ENCODE assay signal across 13 mouse cellular contexts in genomic region chr5:64676214-64676945, GRCm38 (mm10).
A peak's percentile ranks its signal among the peaks of the same experiment; 100 is the strongest.
DNase-seq lines count a peak whose midpoint lies in the region; ATAC-seq lines count a peak whose summit lies in the region.
"Had no signal": no experiment of that assay in that cellular context is flagged by ENCODE, and none has a peak within 500 bp of the region (broad histone marks: within the 10 kb centered on the region; RNA-seq: fewer than 3 reads in every experiment).

No protein-coding gene starts in this region.

- intact Hi-C loops in heart, postnatal 14 days (cut with DNase I) = no loop called here

- DNase-seq in liver = no peak
- DNase-seq in CD8-positive naive resting alpha-beta T cell, adult 2 months (ENCODE audit: low read depth in 2 of 2, low spot score in 2 of 2) = peak; percentile 29 to 49
- DNase-seq in thymus, postnatal 14 days = peak; percentile 45
- DNase-seq in heart, postnatal 14 days = no peak
- no peak for DNase-seq in cerebellum, adult 11 months
- DNase-seq: cerebellum, postnatal 25 days; lung, embryonic 14.5 days; right cerebral cortex, adult 18-20 months had no signal

- H3K27ac ChIP-seq in liver, embryonic 15.5 days (replicated peaks) = 0 out of 2 replicates have a peak overlapping the region, but pooled peaks have one; percentile 10
- H3K27ac ChIP-seq: embryonic facial prominence, embryonic 12.5 days; heart, embryonic 15.5 days; hindbrain, embryonic 15.5 days had no signal

- no peaks in the 10 kb centered on the region for H3K27me3 ChIP-seq in liver, embryonic 15.5 days
- H3K27me3 ChIP-seq: embryonic facial prominence, embryonic 12.5 days; heart, embryonic 15.5 days; hindbrain, embryonic 15.5 days had no signal

- no peak overlapping the region for H3K9ac ChIP-seq in liver, embryonic 15.5 days
- H3K9ac ChIP-seq: embryonic facial prominence, embryonic 12.5 days; heart, embryonic 15.5 days; hindbrain, embryonic 15.5 days; lung, embryonic 14.5 days had no signal

- H3K9me3 ChIP-seq in liver, embryonic 15.5 days (replicated peaks) = no peaks in the 10 kb centered on the region
- H3K9me3 ChIP-seq: embryonic facial prominence, embryonic 12.5 days; heart, embryonic 15.5 days; hindbrain, embryonic 15.5 days had no signal

- WGBS in liver, embryonic 15.5 days (ENCODE audit: insufficient replicate concordance) = 54% methylated on average over 17 of the region's 17 CpGs

- H3K4me2 ChIP-seq in liver, embryonic 15.5 days = no peak overlapping the region
- H3K4me2 ChIP-seq: embryonic facial prominence, embryonic 12.5 days; heart, embryonic 15.5 days; hindbrain, embryonic 15.5 days; lung, embryonic 14.5 days had no signal

- H3K36me3 ChIP-seq in liver, embryonic 15.5 days (replicated peaks) = no peaks in the 10 kb centered on the region
- H3K36me3 ChIP-seq: embryonic facial prominence, embryonic 12.5 days; heart, embryonic 15.5 days; hindbrain, embryonic 15.5 days had no signal

- H3K4me1 ChIP-seq in liver, embryonic 15.5 days (replicated peaks) = peaks cover 14% of the 10 kb centered on the region
- H3K4me1 ChIP-seq: embryonic facial prominence, embryonic 12.5 days; hindbrain, embryonic 15.5 days had no signal

- no peak for ATAC-seq in liver, embryonic 15.5 days (ENCODE audit: insufficient read depth)
- peak; percentile 38 for ATAC-seq in granulocyte monocyte progenitor cell, adult 5-6 weeks (replicated peaks; ENCODE audit: poor library complexity, severe bottlenecking)

- H3K4me3 ChIP-seq in liver, embryonic 15.5 days (replicated peaks) = no peak overlapping the region
- H3K4me3 ChIP-seq: embryonic facial prominence, embryonic 12.5 days; heart, embryonic 15.5 days; hindbrain, embryonic 15.5 days had no signal

Comparison
In these comparisons a context has a peak if more than half of its experiments do, and no peak if none do; other contexts are left out.
1. DNase-seq: peak in CD8-positive naive resting alpha-beta T cell, adult 2 months (2 of 2) and thymus, postnatal 14 days (single experiment); none in liver (single experiment), heart, postnatal 14 days (0 of 2) and cerebellum, adult 11 months (single experiment).